Mouse (Mus musculus): ENCODE measurements at regions not wholly inside any gene's neighbourhood (a gene's known extent, or its start where the extent isn't known, plus 50 kb on each side); places are given as distances from the start of the nearest gene placed in this dataset.

DNA sequence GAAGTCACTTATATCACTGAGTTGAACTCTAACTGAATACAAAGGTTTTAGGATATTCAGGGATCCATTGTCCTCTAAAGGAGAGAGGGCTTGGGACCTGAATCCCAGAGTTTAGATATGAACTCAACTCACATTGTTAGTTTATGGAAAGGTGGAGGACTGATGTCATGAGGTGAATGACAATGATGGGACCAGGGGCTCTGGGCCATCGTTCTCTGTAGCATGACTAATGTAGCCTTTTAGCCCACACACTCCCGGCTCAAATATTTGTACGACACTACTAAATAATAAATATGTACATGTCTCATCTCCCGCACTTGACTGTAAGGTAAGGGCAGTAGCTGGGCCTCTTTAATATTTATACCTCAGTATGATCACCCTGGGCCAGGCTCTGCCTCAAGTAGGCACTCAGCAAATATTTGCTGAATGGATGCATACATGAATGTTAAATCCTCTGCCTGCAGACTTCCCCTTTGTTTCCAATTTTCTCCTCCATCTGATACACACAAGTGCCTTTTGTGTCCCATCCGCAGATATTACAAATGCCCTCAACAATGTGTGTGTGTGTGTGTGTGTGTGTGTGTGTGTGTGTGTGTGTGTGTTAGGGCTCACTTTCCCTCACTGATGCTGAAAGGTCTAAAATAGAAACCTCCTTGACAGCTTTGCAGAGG, 59.2 kb upstream of the 4933402D24Rik start:
- DNase-seq, result no peak

DNA sequence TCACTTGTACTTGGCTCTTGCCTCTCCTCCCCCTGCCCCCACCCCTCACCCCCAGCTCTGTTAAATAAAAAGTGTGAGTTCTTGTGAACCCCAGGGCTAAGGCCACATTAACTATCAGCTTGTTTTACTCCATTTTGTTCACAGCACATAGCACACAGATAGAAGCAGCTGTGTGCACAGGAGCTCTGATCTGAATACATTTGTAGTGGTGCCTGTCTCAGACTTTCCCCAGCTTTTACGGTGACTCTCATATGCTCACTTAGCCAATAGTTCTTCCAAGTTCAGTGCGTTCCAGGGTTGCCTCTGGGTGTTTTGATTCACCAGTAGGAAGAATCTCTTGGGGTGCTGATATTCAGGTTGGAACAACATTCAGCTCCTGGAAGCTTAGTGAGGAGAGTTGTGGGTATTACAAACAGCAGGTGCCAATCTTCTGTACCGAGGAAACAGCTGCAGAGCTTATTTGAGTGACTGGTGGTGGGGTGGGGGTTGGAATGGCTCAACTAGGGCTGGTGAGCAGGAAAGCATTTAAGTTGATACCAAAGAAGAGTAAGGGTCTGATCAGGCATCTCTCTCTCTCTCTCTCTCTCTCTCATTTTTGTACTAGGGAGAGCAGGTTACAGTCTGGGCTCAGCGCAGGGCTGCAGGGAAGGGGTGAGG, 51.7 kb upstream of the 4933402D24Rik start:
- no peak for DNase-seq

- no peak for DNase-seq
These were observed 50.6 kb upstream of the 4933402D24Rik start for GRCm38 (mm10) chr1:63819536-63820254.
